Mouse (Mus musculus) cerebellum, postnatal 14 days (tissue): ENCODE measurements at regions not wholly inside any gene's neighbourhood (a gene's known extent, or its start where the extent isn't known, plus 50 kb on each side); places are given as distances from the start of the nearest gene placed in this dataset.
A peak's percentile ranks its signal among the peaks of the same experiment; 100 is the strongest.

Source experiments
- DNase-seq, 2 experiments: peaks; one replicate each; pipeline ENCODE4 v3.0.0; 2021; ENCODE audit warnings: mixed read lengths in 2 of 2

DNA sequence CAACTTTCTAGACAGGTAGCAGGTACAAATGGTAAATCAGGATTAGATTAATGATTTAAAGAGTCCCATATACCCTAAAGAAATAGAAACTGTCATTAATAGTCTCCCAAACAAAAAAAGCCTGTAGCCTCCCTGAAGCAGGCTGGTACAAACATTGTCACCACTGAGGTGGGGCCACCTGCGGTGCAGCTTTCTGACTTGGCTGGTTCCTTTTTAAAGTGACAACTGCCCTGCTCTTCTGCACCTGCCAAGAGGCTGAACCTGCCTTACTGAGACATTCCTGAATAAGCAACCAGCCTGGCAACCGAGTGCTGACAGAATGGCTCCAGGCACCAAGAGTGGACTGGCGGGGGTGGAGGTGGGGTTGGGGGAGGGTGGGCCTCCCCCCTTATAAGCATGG is 687.0 kb upstream of the Vrk2 start:
- DNase-seq = peak; percentile 46 to 56

DNA sequence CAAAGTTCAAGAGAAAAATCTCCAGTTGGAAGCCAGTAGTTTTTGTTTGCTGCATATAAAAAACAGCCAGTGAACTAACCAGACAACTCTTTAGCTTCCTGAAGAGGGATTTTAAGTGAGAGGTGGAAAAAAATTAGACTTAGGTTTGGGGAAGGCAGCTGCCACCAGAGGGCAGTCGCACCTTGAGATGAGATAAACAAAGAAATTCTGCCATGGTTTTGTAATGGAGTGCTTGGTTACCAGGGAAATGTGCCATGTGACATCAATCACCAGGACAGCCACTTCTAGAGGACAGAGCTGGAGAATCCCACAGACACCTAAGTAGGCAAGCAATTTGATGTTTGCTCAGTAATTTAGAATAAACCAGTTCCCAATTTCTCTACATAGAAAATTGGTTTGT is 670.5 kb upstream of the Vrk2 start:
- peak; percentile 73 to 84 for DNase-seq

- DNase-seq = no peak
Measured at GRCm38 (mm10) chr11:27258521-27258920, 664.7 kb upstream of the Vrk2 start.

DNA sequence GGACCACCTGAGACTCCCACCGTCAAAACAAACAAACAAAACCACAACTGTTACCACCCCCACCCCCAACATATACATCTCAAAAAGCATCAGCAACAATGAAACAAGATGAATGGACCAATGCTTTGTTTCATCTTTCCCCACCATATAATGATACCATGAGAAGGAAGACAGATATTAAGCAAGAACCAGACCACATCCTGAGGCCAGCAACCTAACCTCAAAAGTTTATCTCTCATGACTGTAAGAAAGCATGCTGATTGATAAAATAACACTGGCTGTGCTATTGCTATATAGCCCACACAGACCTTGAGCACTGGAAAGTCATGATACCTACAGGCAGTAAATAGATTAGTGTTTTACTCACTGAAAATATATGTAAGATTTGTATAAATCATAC is 642.1 kb upstream of the Vrk2 start:
- no peak for DNase-seq

GRCm38 (mm10) chr11:27226454-27226853 is 632.7 kb upstream of the Vrk2 start:
- DNase-seq = no peak

DNA sequence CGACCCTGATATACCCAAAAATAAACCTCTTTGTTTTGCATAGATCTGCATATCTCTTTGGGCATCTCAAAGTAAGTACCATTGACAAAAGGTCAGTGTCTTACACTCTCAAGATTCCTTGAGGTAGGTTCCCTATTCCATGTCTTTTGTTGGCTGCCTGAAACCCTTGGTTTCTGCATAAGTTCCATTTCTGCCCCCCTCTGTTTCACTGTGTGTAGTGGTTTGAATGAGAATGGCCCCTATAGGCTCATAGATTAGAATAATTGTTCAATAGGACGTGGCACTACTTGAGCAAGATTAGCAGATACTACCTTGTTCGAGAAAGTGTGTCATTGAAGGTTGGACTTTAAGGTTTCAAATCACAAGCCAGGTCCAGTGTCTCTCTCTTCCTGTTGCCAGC is 628.6 kb upstream of the Vrk2 start:
- DNase-seq = no peak

- no peak for DNase-seq
Measured at GRCm38 (mm10) chr11:27221956-27222355, 628.2 kb upstream of the Vrk2 start.

- peak; percentile 10 to 19 for DNase-seq
Measured at GRCm38 (mm10) chr11:27219715-27220699, 626.2 kb upstream of the Vrk2 start.

- no peak for DNase-seq
Measured at GRCm38 (mm10) chr11:27215752-27216151, 622.0 kb upstream of the Vrk2 start.

- DNase-seq = no peak
Measured at GRCm38 (mm10) chr11:27203330-27204214, 609.8 kb upstream of the Vrk2 start.

GRCm38 (mm10) chr11:27184035-27184434 is 590.2 kb upstream of the Vrk2 start:
- no peak for DNase-seq

GRCm38 (mm10) chr11:27183422-27183821 is 589.6 kb upstream of the Vrk2 start:
- no peak for DNase-seq

- DNase-seq = no peak
Measured at GRCm38 (mm10) chr11:27160411-27160810, 566.6 kb upstream of the Vrk2 start.
